Mouse (Mus musculus): ENCODE results near the gene Plekhb2. TPM values are rescaled to one million over a fixed set of nuclear protein-coding genes. Genes with fewer than 3 reads are reported as not detected.

Plekhb2 gene
- 100 to 1,000 TPM; 102 to 117 TPM for total RNA-seq (2021)
- 72.7 and 108 TPM in 2 replicates for polyA plus RNA-seq (2012; rRNA removed)
- long read RNA-seq, transcript Plekhb2-201 (8 exons, 3,279 nt): major isoform, 151 of 168 reads
- long read RNA-seq, partial matches to known transcripts: 3 of 168 reads
- long read RNA-seq, other reads (novel, unspliced or antisense): 14 of 168 reads

DNA sequence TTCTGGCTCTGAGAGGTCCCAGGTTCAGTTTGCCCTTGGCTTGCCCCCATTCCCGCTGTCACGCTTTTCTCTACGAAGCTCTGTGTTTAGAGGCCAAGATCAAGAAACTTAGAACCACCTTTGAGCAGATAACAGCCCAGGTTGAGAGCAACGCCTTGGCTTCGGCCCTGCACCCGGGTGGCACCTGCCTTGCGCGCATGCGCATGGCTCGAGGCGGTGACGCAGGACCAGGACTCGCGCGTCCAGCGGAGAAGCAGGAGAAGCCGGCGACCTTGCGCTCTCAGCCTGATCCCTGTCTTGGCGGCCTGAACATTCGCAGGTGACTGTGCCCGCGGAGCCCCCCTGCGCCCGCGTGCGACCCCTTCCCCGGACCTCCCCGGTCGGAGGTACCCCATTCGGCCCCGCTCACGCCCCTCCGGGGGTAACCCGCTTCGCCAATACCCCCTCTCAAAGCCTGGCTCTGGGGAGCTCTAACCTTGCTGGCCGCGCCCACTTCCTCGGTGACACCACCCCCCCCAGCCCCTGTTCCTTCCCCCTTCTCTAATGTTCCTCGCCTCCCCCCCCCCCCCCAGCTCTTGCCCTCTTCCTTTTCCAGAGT lies at the start of gene Plekhb2:
Gene Plekhb2, plus strand, starts transcription at position 232 of the 598 bp plus-strand sequence.
- TF ChIP-seq CTCF (IDR thresholded peaks at IDR 0.05) (no peak), POLR2A (IDR thresholded peaks at IDR 0.05; ENCODE audit: insufficient read depth, low read depth, low read length) (peak; percentile 84), EP300 (IDR thresholded peaks at IDR 0.05; ENCODE audit: insufficient read depth, low read depth, low read length) (0 out of 2 replicates have a peak, but pooled peaks have one; percentile 39)
- peak; percentile 91 to 93 for DNase-seq
- peak within 1 kb of the TSS; percentile 96 for H3K9ac ChIP-seq (ENCODE audit: low read depth, low read length)
- intact Hi-C loops (cut with DNase I): no loop called here
- H3K79me2 ChIP-seq (replicated peaks; ENCODE audit: control insufficient read depth, insufficient read depth, low read length): no peaks in the 10 kb centered on the region; the same call in 1 of the 2 replicates
- peak within 1 kb of the TSS; percentile 86 for H3K27ac ChIP-seq
- H3K36me3 ChIP-seq (ENCODE audit: control insufficient read depth, insufficient read depth, low read length): no peaks in the 10 kb centered on the region
- 2% methylated on average over 39 of the region's 40 CpGs for WGBS
- peaks cover 1% of the 10 kb centered on the region; the same call in 1 of the 2 replicates for H3K4me1 ChIP-seq (ENCODE audit: control insufficient read depth, insufficient read depth, low read length)
- H3K4me3 ChIP-seq: peak within 1 kb of the TSS; percentile 94
- no peaks in the 10 kb centered on the region for H3K27me3 ChIP-seq (ENCODE audit: control insufficient read depth, insufficient read depth, low read length)

DNA sequence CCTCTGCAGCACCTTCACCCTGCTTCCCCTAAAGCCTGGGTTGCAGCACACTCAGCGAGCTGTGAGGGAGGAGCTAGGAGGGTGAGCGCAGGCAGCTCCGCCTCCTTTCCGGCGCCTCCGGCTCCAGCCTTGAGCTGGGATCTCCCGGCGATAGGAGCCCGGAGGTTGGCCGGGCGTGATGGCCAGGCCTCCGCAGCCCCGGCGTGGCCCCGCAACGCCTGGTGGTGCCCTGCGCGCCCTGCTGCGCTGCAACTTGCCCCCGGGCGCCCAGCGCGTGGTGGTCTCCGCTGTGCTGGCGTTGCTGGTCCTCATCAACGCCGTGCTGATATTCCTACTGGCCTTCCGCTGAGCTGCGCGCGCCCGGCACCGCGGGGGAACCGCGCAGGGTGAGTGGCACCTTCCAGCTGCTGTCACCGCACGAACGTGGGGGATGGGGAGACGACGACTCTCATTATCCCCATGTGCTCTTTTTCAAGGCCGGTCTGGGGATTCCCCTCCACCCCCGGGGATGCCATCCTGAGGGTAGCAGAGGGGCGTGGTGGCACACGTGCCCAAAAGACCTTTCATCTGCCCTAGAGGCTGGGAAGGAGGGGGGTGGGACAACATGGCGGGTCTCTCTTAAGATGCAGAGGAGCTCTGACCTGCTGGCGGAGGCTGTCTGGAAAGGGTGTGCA lies 48.0 kb upstream of the Plekhb2 start:
- Histone ChIP-seq H3K27me3 (ENCODE audit: control insufficient read depth, insufficient read depth, low read length) (no peaks in the 10 kb centered on the region), H3K4me1 (ENCODE audit: control insufficient read depth, insufficient read depth, low read length) (peaks cover 2% of the 10 kb centered on the region; the same call in 1 of the 2 replicates), H3K79me2 (replicated peaks; ENCODE audit: control insufficient read depth, insufficient read depth, low read length) (no peaks in the 10 kb centered on the region), H3K27ac (no peak overlapping the region; the same call in 1 of the 2 replicates), H3K9ac (ENCODE audit: low read depth, low read length) (peak overlapping the region; percentile 77), H3K36me3 (ENCODE audit: control insufficient read depth, insufficient read depth, low read length) (no peaks in the 10 kb centered on the region), H3K4me3 (peak overlapping the region; percentile 75)
- 1% methylated on average over 47 of the region's 47 CpGs for WGBS
- TF ChIP-seq CTCF (IDR thresholded peaks at IDR 0.05): no peak
- no peak for TF ChIP-seq POLR2A (IDR thresholded peaks at IDR 0.05; ENCODE audit: insufficient read depth, low read depth, low read length)
- TF ChIP-seq EP300 (IDR thresholded peaks at IDR 0.05; ENCODE audit: insufficient read depth, low read depth, low read length): no peak
- intact Hi-C loops (cut with DNase I): no loop called here
- peak; percentile 78 to 81 for DNase-seq

- Histone ChIP-seq H3K36me3 (ENCODE audit: control insufficient read depth, insufficient read depth, low read length) (no peaks in the 10 kb centered on the region), H3K27ac (no peak overlapping the region), H3K27me3 (ENCODE audit: control insufficient read depth, insufficient read depth, low read length) (no peaks in the 10 kb centered on the region), H3K9ac (ENCODE audit: low read depth, low read length) (no peak overlapping the region), H3K4me1 (ENCODE audit: control insufficient read depth, insufficient read depth, low read length) (peaks cover 2% of the 10 kb centered on the region; the same call in 1 of the 2 replicates), H3K4me3 (no peak overlapping the region; the same call in 1 of the 2 replicates), H3K79me2 (replicated peaks; ENCODE audit: control insufficient read depth, insufficient read depth, low read length) (no peaks in the 10 kb centered on the region)
- DNase-seq: peak in 1 of 2 experiments; percentile 18
- intact Hi-C loops (cut with DNase I): no loop called here
- no peak for TF ChIP-seq CTCF (IDR thresholded peaks at IDR 0.05)
- TF ChIP-seq POLR2A (IDR thresholded peaks at IDR 0.05; ENCODE audit: insufficient read depth, low read depth, low read length): no peak
- TF ChIP-seq EP300 (IDR thresholded peaks at IDR 0.05; ENCODE audit: insufficient read depth, low read depth, low read length): no peak
- WGBS: 39% methylated on average over 7 of the region's 7 CpGs
Observed at GRCm38 (mm10) chr1:34802290-34802642, 47.5 kb upstream of the Plekhb2 start.

DNA sequence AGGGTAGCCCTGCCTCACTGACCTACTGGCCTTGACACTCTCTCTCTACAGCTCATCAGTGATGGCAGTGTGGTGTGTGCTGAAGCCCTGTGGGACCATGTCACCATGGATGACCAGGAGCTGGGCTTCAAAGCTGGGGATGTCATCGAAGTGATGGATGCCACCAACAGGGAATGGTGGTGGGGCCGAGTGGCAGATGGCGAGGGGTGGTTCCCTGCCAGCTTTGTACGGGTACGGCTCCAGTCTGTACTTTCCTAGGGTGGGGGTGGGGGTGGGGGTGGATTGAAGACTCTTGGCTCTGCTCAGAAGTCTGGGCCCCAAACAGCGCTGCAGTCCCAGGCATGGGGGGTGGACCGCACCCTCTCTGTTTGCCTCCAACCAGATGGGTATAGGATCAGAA lies 44.9 kb upstream of the Plekhb2 start:
- WGBS: 93% methylated on average over 7 of the region's 7 CpGs
- Histone ChIP-seq H3K79me2 (replicated peaks; ENCODE audit: control insufficient read depth, insufficient read depth, low read length) (no peaks in the 10 kb centered on the region), H3K4me1 (ENCODE audit: control insufficient read depth, insufficient read depth, low read length) (peaks cover 2% of the 10 kb centered on the region; the same call in 1 of the 2 replicates), H3K27ac (no peak overlapping the region), H3K4me3 (no peak overlapping the region), H3K27me3 (ENCODE audit: control insufficient read depth, insufficient read depth, low read length) (no peaks in the 10 kb centered on the region), H3K9ac (ENCODE audit: low read depth, low read length) (no peak overlapping the region), H3K36me3 (ENCODE audit: control insufficient read depth, insufficient read depth, low read length) (no peaks in the 10 kb centered on the region)
- TF ChIP-seq EP300 (IDR thresholded peaks at IDR 0.05; ENCODE audit: insufficient read depth, low read depth, low read length) (no peak), CTCF (IDR thresholded peaks at IDR 0.05) (no peak), POLR2A (IDR thresholded peaks at IDR 0.05; ENCODE audit: insufficient read depth, low read depth, low read length) (no peak)
- DNase-seq: no peak
- intact Hi-C loops (cut with DNase I): no loop called here

DNA sequence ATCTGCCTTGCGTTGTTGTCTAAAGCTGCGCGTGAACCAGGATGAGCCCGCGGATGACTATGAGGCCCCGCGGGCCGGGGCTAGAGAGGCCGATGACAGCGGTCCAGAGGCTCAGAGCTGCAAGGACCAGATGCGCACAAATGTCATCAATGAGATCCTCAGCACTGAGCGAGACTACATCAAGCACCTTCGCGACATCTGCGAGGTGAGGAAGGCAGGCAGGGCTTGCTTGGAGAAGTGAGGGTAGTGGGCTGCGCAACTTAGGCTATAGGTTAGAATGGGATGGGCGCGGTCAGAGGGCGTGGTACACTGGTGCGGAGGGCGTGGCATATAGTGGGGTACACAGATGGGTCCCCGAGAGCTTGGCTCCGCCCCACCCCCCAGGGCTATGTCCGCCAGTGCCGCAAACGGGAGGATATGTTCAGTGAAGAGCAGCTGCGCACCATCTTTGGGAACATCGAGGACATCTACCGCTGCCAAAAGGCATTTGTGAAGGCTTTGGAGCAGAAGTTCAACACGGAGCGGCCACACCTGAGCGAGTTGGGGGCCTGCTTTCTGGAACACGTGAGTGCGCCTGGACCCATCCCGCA lies 43.8 kb upstream of the Plekhb2 start:
- Histone ChIP-seq H3K27me3 (ENCODE audit: control insufficient read depth, insufficient read depth, low read length) (no peaks in the 10 kb centered on the region), H3K36me3 (ENCODE audit: control insufficient read depth, insufficient read depth, low read length) (no peaks in the 10 kb centered on the region), H3K9ac (ENCODE audit: low read depth, low read length) (no peak overlapping the region), H3K79me2 (replicated peaks; ENCODE audit: control insufficient read depth, insufficient read depth, low read length) (no peaks in the 10 kb centered on the region), H3K4me3 (no peak overlapping the region), H3K27ac (no peak overlapping the region), H3K4me1 (ENCODE audit: control insufficient read depth, insufficient read depth, low read length) (peaks cover 2% of the 10 kb centered on the region; the same call in 1 of the 2 replicates)
- TF ChIP-seq CTCF (IDR thresholded peaks at IDR 0.05): no peak
- TF ChIP-seq POLR2A (IDR thresholded peaks at IDR 0.05; ENCODE audit: insufficient read depth, low read depth, low read length): no peak
- TF ChIP-seq EP300 (IDR thresholded peaks at IDR 0.05; ENCODE audit: insufficient read depth, low read depth, low read length): no peak
- DNase-seq: no peak
- intact Hi-C loops (cut with DNase I): no loop called here
- 35% methylated on average over 35 of the region's 35 CpGs for WGBS
